Mouse (Mus musculus): ENCODE data around the gene Lpxn.

The Lpxn gene

GRCm38 (mm10) chr19:12795511-12796327, at the start of gene Lpxn, which contains the start of gene Zfp91:
Gene Lpxn (plus strand): TSS chr19:12796193.
Gene Zfp91 (minus strand): TSS chr19:12796126.
- peak; percentile 93 to 94 for DNase-seq

DNA sequence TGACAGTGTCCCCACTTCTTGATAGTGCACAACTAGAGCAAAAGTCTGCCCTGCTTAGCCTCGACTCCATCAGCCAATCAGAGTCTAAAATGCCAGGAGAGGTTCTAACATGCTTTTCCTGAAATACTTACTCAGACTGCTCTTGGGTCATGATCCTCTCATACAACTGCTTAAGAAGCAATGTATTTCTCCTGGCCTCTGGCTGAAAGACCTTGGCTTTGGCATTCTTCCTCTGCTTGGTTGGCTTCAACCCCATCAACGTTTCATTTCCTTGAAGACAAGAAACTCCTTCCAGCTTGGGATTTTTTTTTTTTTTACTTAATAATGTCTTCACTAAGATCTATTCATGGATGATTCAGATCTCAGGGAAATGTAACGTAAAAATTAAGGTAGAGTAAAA, 39.7 kb upstream of the Lpxn start:
- DNase-seq = no peak

DNA sequence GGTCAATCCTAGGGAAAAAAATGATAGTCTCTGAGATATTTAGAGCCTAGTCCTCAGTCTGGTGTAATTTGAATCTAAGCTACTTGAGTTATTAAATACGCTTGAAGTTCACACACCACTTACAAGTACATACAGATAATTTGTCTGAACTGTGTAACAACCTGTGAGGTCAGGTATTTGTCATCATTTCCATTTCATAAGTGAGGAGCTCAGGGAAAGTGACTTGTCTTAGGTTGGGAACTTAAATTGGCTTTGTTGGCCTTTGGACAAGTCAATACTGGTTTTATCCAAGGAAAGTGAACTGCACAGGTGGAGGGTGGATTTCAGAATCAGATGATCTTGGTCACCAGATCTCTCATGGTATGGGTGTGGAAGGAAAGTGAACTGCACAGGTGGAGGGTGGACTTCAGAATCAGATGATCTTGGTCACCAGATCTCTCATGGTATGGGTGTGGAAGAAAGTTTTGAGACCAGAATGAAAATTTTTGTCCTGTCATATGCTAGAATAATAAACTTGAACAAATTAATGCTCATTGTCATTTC, 37.0 kb upstream of the Lpxn start:
- DNase-seq = no peak

DNA sequence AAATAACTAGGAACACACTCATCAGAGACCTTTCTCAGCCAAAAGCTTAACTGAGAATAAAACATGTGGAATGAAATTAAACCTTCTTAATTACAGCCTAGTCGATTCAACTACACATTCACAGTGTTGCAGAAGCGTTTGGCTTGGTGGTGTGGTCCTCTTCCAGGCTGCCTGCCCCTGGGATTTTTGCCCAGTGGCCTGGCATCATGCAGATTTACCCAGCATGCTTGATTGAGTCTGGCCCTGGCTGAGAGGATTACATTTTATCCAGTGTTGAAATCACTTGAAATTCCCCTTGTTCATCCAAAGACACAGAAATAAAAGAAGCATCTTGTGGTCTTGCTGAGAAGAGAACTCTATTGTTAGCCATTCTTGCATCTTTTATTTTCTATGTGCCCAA, 36.3 kb upstream of the Lpxn start:
- DNase-seq = no peak

DNA sequence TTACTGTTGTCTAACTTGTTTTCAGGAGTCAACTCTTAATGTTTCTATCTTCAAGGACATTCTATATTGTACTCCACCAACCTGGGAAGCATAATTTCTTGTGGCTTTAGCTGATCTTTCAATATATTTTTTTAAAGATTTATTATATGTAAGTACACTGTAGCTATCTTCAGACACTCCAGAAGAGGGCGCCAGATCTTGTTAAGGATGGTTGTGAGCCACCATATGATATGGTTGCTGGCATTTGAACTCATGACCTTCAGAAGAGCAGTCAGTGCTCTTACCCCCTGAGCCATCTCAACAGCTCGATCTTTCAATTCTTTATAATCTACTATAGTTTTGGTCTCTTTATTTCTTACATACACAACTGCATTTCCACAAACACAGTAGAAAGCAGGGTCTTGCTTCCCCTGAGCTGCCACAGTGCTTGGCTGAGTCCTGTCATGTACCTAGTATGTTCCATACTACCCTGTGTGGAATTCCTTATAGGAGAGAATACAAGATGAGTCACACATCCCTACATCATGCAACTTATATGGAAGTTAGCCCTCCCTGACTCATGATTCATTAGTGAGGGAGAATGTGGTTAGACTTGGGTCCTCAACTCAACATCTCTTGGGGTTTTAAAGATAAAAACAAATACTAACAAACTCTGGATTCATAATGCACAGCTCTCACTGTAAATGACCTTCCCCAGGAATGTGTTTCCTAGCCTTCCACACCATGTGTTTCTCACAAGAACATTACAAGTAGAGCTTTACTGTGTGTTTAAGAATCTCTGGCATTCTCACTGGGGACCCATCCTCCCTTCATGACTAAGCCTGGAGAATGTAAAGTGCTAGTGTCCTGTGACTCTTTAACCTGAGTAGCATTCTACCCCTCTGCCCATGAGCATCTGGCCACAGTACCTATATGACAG, 33.5 kb upstream of the Lpxn start:
- peak in 1 of 2 experiments; percentile 10 for DNase-seq

GRCm38 (mm10) chr19:12765308-12765707, 30.7 kb upstream of the Lpxn start, which contains the start of gene Cntf:
Gene Cntf (minus strand): TSS chr19:12765632.
- DNase-seq = no peak

GRCm38 (mm10) chr19:12770888-12771287, 25.1 kb upstream of the Lpxn start:
- DNase-seq = no peak

DNA sequence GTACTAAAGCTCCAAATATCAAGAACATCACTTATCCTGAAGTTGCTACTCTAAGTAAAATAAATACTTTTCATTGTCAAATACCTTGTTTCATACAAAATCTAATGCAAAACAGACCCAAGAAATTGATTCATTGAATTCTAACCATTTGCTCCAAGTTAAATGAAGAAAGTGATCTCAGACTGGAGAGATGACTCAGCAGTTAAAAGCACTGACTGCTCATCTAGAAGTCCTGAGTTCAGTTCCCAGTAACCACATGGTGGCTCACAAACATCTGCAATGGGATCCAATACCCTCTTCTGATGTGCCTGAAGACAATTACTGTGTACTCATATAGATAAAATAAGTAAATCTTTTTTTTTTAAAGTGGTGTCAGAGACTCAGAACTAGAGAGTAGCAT, 15.6 kb upstream of the Lpxn start:
- no peak for DNase-seq

DNA sequence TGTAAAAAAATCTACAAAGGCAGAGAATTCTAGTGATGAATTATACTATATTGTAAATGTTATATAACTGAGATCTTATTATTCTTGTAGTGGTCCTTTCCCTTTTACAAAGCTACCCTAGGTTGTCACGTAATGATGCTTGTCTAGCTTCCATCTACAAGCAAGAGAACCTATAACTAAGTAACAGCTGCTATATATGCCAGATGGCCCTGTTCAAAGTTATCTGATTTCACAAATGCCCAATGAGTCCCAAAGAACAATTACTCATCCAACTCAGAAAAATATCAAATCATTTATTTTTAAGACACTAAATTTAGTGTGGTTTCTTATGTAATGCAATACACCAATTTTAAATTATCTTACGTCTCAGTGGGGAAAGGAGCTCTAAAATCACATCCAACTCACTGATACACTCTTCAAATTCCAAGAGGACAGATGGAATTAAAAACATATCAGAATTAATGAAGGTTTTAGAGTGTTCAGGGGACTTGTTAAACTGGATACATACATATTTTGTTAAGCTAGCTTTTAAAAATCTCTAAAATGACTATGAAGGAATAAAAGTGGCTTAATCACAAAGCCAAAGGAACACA, 9.1 kb upstream of the Lpxn start:
- no peak for DNase-seq

- no peak for DNase-seq
Observed at GRCm38 (mm10) chr19:12787721-12788120, 8.3 kb upstream of the Lpxn start.

- DNase-seq = no peak
Observed at GRCm38 (mm10) chr19:12792374-12792773, 3.6 kb upstream of the Lpxn start.

DNA sequence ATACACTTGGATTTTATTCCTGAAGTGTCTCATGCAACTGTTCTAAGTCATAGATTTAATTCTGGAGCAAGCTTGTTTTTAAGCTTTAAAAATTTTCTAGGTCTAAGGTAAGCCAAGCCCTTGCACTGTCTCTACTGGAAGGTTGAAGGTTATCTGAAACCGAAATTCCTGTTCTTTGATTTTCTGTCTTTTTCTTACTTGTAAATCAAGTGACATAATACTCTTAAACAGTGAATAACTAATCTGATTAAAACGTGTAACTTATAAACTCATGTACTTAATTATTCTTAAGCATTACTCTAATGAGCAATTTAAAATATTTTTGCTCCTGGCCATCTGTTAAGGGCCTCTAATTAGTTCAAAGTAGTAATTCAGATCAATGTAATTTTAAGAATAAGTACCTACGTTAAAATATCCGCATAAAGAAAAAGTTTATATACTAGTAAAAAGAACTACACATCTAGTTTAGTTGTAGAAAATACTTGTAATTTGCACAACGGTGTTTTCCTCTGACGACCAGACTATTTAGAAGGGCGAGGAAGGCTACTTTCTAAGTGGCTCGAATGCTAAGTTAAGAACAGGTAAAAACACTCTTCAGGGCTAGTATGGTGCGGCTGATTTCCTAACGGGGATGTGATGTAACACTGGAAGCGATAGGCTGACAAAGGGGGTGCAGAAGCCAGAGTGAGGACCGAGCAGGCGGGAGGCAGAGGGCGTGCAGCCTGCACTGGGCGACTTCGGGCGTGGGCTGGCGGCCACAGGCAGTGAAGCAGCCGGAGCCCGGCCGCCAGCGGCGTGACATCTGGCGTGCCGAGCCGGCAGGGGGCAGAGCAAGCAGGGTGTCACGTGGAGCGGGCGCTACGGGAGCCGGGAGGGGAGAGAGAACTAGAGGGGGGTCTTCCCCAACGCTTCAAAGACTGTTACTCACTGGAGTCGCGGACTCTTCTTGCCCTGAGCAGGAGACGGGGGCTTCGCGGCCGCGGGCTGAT, 1.6 kb upstream of the Lpxn start:
- DNase-seq = peak; percentile 93 to 94

GRCm38 (mm10) chr19:12795110-12795509, 883 bp upstream of the Lpxn start:
- DNase-seq = no peak

- DNase-seq = peak; percentile 63 to 64
Observed at GRCm38 (mm10) chr19:12796328-12796931, 437 bp downstream of the Lpxn start.

DNA sequence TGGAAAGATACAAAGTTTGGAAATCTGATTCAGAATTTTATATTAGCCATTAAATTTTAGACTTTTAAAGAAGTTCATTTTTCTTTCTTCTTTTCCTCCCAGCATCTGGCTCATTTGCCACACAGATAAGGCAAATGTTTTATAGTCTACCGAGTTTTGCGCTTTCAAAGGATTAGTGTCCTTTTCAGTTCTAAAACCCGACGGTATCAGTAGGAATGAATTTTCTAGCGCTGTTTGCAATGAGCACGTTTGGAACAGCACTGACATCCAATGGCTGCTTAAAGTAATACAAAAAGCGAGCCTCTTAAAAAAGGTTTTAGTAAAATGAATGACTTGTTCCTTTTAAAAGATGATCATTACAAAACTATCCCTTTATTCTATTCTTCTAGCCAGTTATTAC, 1.1 kb downstream of the Lpxn start:
- DNase-seq = no peak

GRCm38 (mm10) chr19:12798404-12798803, 2.4 kb downstream of the Lpxn start:
- DNase-seq = peak; percentile 26 to 45

GRCm38 (mm10) chr19:12799081-12799480, 3.1 kb downstream of the Lpxn start:
- DNase-seq = no peak

DNA sequence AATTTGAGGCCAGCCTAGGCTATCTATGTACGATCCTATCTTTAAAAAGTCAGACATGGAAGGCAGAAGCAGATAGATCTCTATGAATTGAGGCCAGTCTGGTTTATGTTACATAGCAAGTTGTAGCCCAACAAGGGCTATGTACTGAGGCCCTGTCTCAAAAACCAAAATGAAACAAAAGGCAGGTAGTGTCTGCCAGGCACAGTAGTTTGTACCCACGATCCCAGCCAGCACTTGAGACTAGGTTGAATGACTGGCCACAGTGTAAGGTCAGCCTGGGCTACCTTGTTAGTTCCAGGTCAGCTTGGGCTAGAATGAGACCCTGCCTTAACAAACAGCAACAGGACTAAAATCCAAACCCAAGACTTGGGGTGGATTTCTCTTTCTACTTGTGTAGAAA, 4.6 kb downstream of the Lpxn start:
- no peak for DNase-seq

GRCm38 (mm10) chr19:12801046-12801445, 5.1 kb downstream of the Lpxn start:
- DNase-seq = no peak

- no peak for DNase-seq
Observed at GRCm38 (mm10) chr19:12802830-12803229, 6.8 kb downstream of the Lpxn start.

DNA sequence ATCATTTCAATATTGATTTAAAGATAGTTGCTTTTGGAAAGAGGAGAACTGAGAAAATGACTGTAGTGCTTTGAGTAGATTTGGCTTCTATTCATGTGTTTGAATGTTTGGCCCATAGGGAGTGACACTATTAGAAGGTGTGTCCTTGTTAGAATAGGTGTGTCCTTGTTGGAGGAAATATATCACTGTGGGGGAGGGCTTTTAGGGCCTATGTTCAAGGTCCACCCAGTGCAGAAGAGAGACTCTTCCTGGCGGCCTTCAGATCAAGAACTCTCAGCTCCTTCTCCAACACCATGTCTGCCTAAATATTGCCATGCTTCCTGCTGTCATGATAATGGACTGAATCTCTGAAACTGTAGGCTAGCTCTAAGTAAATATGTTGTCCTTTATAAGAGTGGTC, 8.2 kb downstream of the Lpxn start:
- DNase-seq = no peak

Data from spleen, adult 18-20 months (tissue).